Mouse (Mus musculus) urinary bladder, postnatal 25 days (tissue): ENCODE measurements at regions not wholly inside any gene's neighbourhood (a gene's known extent, or its start where the extent isn't known, plus 50 kb on each side); places are given as distances from the start of the nearest gene placed in this dataset.

Experiments used
- DNase-seq: peaks from one replicate; pipeline ENCODE4 v3.0.0; 2022; ENCODE audit warnings: low spot score

DNA sequence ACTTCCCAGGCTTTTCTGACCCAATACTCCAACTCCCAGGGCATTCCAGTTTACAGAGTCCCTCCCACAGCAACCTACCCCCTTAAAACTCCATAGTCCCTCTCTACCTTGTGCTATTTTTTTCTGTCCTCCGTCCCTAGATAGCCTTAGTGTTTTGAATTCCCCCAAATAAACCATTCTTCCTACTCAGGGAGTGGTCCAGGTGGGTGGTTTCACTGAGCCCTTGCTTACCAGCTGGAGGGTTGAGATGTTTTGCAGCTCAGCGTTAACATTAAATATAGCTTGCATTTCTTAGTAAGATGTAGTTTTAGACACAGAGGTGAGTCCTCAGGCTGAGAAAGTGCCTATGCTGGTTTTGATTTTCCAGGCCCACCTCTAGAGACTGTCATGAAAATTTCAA, 313.0 kb downstream of the Bmper start:
- DNase-seq: no peak

DNA sequence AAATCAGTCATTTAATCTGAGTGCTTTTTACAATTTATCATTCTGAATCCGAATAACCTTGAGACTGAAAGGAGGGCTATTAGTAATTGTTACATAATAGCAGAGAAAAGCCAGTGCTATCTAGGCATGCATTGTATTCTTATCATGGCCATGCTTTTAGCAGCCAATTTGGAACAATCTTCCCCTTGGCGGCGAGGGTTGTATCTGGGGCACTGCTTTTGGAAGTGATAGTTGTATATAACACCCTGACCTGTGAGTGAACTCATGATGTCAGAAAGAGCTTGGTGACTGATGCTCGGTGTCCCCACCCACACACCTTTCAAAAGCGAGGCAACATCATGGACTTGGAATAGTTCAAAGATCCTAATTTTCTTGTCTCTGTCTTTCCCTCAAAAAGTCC, 315.2 kb downstream of the Bmper start:
- DNase-seq: no peak

GRCm38 (mm10) chr9:23551692-23552091, 328.8 kb downstream of the Bmper start:
- no peak for DNase-seq

- DNase-seq: no peak
Observed at GRCm38 (mm10) chr9:23553766-23554165, 330.9 kb downstream of the Bmper start.

GRCm38 (mm10) chr9:23557601-23558000, 334.7 kb downstream of the Bmper start:
- DNase-seq: no peak

GRCm38 (mm10) chr9:23561924-23562323, 339.0 kb downstream of the Bmper start:
- no peak for DNase-seq

GRCm38 (mm10) chr9:23567081-23567480, 344.2 kb downstream of the Bmper start:
- DNase-seq: no peak

DNA sequence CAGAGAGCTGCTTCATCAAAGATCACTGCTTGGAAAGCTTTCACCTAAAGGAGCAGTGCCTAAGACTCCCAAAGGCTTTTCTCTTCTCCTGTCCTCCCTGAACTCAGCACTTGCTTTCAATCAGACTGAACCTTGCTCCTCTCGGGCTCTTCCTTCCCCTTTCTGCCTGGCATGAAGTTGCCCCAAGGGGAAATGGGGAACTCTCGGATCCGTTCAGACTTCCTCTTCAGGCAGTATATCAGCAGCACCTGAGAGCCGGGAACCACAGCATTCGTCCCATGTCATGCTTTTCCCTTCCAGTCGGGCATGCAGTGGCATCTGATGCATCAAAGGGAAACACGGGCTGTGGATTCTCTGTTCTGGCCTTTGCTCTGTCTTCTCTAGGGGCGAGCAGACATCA, 347.3 kb downstream of the Bmper start:
- no peak for DNase-seq

GRCm38 (mm10) chr9:23576314-23576713, 353.4 kb downstream of the Bmper start:
- no peak for DNase-seq

DNA sequence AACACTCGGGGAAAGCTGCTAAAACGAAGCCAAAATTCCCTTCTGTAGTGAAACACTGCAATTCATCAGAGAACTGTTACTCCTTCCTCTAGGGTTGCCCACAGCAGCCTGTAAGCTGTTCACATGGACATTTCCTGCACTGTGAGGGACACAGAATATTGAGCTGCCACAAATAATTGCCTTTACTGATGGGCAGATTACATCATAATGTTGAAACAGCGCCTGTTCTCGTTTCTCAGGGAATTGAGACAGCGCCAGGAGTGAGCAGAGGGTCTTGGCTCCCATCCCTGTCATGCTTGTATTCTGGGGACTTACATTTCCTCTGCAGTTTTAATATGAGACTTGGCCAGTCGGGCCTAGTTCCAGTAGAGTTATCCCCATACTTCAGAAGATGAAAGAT, 357.3 kb downstream of the Bmper start:
- DNase-seq: no peak

DNA sequence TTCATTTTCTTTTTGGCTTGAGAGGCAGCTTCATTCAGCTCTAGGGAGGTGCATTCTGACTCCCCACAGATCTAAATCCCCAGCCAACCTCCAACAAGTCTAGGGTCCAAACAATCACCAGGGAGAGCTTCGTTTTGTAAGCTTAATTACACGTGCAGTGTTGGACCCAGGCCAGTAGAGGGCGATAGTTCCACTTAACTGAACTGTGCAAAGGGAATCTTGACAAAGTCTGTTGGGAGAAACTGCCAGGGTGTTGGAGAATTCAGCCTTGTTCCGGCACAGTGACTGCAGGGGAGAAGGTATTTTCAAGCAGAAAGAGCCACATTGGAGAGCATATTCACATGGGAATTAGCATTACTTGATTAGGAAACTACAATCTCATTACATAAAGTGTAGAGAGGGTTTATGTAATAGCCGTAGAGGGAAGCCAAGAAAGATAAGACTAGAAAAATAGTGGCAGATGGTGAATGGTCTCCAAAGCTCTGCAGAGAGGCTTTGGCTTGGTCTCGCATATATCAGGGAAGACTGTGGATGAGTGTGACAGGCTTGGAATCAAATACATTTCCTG, 358.2 kb downstream of the Bmper start:
- peak; percentile 65 for DNase-seq

DNA sequence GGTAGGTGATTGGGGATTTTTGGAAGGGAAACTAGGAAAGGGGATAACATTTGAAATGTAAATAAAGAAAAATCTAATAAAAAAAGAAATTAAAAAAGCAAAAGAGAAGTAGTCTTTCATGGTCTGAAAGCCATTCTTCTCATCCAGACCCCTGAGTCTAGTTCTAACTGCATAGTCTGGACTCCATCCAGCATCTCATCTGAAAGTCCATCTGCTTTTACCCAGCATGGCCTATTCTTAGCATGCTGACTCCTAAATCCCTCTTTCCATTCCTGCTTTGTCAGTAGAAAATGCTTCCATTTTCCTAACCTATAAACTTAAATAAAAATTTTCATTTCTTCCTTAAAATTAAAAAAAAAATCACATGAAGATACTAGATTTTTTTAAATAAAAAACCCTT, 361.7 kb downstream of the Bmper start:
- DNase-seq: no peak

DNA sequence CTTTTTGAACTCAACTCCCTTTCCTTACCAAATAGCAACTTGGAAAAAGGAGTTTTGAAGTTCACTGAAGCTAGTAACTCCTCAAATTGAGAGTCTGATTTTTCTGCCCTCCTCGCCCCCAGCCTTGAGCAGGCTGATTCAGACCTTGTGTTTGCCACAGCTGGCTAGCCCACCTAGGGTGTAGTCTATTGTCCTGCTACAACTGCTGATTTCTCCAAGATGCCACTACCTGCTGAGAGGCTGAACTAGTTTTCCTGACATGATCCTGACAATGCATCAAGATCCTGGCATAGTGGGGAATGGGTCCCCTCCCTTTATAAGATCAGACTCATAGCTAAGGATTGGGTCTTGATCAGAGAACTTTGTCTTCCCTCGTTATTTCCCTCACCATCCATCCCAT, 366.1 kb downstream of the Bmper start:
- DNase-seq: no peak

GRCm38 (mm10) chr9:23591906-23592305, 369.0 kb downstream of the Bmper start:
- DNase-seq: no peak

DNA sequence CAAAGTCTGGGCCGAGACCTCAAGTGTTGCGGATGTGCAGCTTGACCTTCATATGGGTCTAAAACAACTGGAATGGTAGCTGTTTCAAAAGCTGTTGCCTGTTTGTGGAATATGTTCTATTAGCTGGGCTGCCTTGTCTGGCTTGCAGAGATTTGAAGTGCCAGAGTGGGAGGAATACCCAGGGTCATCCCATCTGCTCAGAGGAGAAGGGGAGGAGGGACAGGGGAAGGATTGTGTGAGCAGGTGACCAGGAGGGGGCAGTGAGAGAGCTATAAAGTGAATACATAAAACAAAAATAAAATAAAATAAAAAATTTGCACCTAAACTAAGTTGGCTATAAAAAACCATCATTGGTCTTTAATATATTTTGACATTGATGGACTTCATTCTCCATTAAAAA, 377.7 kb downstream of the Bmper start:
- no peak for DNase-seq
